Mouse (Mus musculus) Muller cell, postnatal 12 days (primary cell): Measurements from ENCODE around the gene Wdr49.

Experiments
- DNase-seq: peaks from one replicate; pipeline ENCODE4 v3.0.0-alpha.2; 2015; ENCODE audit errors: inconsistent ontology term

The Wdr49 gene

DNA sequence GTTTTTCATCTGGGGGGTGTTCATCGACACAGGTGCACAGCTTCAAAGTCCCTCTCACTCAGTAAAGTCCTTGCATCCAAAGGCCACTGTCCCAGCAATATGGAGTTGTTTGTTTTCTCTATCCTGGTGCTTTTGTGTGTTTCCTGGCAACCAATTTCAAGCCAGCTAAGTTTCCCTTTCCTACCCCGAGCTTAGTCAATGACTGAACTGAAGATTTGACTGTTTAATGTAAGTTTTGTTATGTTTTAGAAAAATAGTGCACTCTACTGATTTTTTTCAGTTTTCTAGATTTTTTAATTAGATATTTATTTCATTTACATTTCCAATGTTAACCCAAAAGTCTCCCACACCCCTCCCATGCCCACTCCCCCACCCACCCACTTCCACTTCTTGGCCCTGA is at the start of gene Wdr49:
Wdr49 (minus strand) TSS at position 101 of the 400 bp plus-strand sequence.
- no peak for DNase-seq

DNA sequence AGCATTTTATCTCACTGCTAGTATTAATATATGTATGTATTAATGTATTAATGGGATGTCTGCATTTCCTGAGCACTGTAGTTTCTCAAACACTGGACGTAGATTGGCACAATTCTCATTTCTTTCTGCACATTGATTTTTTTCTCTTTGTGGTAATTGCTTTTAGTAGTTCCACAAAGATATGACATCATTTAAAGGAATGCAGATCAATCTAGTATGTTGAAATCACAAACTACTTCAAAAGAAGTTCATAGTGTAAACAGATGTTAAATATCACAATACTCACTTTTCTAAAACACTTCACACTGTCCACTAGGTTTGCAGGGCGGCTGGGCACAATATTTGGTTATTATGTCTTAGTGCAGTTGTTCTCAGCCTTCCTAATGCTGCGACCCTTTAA is 49.1 kb upstream of the Wdr49 start:
- no peak for DNase-seq

DNA sequence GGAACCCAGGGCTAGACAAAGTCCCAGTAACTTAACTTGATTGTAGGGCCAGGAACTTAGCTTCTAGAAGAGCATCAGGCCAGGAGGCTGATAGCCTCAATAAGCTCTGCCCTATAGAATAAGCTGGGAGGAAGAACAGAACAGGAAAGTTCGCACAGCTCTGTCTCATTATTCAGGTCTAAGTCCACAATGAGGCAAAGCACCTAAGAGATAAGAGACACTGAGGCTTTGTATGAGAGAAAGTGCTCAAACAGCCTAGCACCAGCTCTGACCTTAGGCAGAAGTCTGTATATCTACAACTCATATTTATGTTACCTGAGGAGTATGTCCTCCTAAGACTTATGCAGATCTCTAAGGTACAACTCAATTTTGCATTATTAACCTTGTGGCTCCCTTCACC is 40.6 kb upstream of the Wdr49 start:
- no peak for DNase-seq

DNA sequence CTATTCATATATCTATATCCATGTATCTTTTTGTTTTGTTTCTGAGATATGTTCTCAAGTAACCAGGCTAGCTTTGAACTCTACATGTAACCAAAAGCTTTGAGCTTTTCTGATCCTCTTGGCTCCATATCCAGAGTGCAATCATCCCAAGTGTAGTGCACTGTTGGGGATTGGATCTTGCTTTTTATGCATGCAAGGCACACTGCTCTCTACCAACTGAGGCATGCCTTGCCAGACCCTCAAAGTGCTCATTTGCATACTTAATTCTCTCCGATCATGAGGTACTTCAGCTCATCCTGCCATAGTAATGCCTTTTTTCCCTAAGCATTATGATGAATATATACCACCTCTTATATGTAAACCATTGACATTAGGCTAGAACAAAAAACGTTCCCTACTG is 39.4 kb upstream of the Wdr49 start:
- DNase-seq, result no peak

DNA sequence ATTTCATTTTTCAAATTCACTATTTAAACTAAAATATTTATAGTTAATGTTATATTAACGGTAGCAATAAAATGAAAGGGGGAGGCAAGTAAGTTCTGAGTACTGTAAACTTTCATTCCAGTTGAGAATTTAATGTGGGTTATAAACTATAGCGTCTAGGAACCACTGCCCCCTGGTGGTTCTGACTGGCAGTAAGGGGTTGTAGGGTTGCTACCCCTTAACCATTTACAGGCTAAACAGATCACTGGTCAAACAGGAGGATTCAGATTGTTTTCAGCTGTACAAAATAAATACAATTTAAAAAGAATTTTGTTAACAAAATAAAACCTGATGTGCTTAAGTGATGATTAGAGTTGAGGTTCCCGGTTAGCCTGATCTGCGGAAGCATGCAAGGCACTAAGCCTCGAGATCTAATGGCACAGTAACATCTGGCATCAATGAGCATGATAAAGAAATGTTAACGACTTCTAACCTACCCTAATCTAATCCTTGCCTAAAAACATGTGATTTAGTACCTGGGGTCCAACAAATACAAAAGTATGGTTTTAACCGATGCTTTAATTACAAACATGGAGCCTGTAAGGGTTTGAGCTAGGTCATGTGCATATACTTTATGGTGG is 35.8 kb upstream of the Wdr49 start:
- DNase-seq, result no peak

DNA sequence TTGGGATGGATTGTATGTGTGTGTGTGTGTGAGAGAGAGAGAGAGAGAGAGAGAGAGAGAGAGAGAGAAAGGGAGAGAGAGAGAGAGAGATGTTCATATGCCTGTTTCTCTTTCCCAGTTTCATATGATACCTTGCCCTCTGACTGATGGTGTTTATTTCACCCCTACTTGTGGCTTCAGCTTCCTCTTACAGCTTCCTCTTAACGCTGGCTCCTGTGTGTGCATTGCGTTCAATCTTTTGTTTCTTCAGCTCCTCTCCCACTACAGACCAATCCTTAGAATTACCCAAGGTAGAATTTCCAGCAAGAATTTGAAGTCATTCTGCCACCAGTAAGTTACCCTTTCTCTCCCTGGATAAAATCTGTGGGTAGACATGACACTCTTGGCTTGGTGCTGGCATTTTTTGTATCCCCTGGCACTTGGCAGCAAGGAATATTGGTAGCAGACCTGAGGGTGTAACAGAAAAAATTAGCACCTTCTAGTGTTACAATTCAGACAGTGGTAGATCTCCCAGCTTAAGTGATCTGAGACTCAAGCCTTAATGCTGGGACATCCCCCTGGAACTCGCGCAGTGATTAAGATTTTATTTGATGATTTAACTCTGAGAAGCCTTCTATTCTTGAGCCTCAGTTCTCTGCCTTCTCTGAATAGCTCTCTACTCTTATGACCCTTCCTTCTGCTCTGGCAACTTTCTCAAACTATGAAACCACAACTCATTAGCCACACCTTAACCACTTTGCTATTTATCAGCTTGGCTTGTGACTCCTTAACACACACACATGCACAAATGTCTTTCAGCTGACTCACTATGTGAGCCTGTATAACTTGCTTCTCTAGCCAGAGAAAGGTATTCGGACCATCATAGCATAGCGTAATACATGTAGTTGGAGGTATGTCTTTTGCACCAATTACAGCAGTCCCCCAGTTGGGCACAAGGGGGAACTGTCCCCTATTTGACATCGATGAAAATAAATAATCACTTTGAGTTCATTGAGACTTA is 17.3 kb upstream of the Wdr49 start:
- DNase-seq, result peak; percentile 16

DNA sequence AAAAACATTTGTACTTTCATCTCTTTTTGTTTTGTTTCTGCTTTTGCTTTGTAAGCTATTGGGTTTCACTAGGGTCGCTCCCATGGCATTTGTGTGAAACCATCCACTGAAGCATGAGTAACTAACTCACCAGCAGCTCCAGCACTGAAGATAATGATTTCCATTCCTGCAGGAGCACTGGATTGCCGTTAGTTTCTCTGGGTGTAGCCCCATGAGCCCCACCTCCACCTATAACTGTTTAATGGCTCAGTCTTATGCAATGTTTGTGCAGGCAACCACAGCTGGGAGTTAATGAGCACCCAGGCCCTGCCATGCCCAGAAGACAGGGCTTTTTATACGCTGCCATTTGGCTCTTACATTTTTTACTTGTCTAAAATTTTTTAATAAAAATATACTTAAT is 11.0 kb upstream of the Wdr49 start:
- DNase-seq, result no peak

DNA sequence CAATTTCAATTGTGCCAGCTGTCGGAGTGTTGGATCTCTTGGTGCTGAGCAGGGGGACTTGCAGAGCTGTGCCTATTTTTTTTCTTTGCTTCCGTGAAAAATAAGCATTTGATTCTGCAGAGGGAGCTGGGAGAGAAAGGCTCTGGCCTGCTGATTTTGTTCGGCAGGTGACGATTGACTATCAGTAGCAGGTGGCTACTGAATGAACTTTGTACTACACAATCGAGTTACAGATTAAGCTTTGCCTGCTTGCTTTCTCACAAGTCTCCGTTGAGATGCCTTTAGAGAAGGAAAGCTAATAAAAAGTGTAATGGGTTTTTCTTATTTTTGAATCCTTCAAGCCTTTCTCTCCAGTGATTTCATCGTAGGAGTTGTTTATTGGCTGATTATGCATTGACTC is 6.8 kb downstream of the Wdr49 start:
- DNase-seq, result no peak

DNA sequence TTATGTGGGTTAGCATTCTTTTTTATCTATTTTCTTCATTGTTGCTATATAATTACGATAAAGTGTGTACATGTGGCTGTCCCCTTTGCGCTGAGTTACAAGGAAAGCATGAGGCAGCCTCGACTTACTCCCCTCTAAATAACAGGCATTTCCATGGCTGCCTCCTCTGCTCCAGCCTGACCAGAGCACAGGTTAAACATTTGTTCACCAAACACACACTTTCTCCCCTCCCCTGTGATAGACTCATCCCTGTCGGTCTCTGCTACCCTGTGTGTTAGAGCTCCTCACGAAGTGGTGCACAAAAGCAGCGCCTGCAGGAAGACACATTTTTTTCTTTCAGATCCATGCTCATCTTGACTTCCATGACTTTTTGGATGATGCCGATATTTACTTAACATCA is 7.3 kb downstream of the Wdr49 start:
- no peak for DNase-seq

DNA sequence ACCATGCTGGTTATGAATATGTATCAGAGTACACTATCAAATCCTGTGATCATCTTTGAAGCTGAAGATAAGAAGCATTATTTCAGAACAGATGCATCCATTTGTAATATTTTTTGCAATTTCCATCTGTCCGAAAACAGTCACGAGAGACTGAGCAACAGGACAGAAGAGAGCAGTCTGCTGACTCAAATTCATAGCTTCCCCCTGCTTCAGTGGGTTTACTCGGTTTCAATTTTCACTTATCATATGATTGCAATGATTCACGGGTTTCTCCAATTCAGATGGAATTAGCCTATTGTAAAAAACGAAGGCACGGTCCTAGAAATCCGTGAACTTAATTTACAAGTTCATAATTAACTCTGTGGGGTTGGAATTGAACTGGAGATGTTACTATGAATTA is 13.8 kb downstream of the Wdr49 start:
- no peak for DNase-seq

DNA sequence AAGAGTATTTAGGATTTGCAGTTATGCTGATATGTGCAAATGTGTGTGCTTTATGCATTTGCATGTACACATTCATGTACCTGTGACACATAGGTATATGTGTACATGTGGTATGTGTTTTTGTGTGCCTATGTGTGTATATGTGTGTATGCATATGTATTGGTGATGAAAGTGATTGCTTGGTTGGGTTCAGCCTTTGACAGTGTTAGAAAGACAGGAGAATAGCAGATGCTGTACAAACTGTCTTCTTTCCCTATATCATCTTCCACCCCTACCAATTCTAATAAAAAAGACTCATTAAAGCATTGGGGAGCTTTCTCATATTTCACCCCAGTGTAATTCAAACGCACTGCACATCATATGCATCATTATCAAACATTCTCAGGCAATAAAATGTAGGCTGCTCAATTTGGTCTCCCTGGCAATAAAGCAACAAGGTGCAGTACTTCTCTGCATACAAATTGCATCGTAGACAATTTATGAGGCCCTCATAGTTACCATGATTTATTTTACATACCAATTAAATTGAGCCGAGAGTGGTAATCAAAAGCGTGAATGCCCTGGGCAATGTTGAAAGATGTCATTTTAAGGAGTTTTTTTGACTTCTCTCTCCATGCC is 51.3 kb downstream of the Wdr49 start:
- DNase-seq, result no peak

DNA sequence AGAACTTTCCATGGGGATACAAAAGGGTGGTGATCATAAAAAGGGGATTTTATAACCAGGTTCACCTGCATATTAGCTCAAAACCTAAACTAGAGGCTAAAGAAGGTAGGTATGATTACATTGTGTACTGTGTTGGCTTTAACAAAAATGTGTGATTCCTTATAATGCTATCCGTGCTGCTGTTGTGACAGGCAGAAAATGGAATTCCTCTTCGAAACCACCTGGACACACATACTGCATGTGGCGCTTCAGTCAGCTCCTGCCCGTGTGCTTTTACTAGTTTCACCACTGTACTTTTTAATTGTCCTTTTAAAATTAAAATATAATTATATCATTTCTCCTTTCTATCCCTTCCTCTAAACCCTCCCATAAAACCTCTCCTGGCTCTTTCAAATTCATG is 86.0 kb downstream of the Wdr49 start:
- DNase-seq, result no peak

DNA sequence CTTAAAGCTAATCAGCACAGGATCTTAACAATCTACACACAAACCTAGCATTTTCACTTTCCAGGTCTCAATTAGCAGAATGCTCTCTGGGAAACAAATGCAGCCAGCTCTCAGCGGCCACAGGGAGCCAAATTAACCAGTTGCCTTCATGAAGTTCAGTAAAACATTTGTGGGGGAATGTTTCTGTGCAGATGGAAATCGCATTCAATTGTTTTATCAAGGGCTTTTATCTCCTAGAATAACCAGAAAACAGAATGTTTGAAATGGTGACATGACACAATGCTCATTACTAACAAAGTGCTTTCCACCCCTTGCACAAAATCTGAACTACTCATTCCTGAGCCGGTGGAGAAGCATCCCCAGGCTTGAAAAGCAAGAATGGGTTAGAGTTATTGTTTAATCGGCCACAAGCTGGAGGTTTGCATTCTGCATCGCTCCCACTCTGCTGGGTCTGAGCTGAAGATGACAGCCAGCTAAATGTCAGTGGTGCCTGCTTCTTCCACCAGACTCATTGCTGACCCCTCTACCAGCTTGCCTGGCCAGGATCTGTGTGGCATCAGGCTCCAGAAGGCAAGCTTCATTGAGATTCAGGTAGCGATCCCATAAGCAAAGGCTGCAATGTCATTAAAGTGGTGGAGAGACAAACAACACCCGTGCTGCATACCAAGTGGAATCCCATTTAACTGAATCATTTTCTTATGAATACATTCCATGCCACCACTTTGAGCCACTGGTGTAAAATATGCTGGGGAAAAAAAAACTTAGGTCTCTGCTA is 86.6 kb downstream of the Wdr49 start:
- peak; percentile 81 for DNase-seq

DNA sequence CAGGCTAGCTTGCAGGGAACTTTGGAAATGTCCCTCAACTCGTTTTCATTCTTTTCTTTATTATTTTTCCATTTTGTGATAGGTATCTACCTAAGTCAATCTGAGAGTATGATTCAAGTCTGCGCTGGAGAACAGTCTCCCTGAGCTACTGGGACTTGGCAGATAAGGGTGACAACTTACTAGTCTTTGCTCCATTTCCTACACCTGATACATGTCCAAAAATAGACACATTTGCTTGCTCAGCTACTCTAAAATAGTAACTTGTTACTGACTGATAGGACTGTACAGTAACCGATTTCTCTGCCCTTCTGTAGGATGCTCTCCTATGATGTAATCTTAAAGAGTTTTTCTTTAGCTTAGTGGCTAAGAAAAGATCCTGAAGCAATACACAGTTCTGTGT is 87.5 kb downstream of the Wdr49 start:
- no peak for DNase-seq

DNA sequence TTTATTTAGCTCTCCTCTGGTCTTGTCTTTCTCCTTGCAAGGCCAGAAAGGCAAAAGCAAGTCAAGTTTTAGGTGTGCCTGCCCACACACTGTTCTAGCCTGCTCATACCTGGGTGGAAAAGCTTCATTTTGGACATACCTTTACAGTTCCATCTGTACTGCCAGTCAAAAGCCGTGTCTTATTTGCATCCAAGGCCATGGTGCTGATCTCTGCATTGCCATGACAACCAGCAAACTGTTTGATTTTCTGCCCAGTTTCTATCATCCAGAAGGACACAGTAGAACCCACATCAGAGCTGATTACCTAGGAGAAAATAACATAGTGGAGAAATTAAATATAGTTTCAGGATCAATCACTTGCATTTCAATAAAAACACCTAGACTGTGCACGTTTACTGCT is 100.2 kb downstream of the Wdr49 start:
- DNase-seq, result no peak

DNA sequence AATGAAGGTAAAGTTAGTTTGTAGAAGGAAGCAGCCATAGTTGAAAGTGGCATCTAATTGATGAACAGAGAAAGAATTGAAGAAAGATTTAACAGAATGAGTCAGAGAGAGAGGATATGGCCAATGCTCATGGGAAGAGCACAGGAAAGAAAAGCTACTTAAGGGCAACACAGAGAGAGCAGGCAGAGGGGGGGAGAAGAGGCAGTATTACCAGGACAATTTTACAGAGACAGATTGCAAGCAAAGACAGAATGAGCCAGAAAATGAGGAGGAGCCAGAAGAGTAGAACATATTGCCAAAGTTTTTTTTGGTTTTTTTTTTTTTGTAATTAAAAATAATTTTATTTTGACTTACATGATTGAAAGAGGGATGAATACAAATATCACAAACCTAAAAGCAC is 128.0 kb downstream of the Wdr49 start:
- DNase-seq, result no peak

DNA sequence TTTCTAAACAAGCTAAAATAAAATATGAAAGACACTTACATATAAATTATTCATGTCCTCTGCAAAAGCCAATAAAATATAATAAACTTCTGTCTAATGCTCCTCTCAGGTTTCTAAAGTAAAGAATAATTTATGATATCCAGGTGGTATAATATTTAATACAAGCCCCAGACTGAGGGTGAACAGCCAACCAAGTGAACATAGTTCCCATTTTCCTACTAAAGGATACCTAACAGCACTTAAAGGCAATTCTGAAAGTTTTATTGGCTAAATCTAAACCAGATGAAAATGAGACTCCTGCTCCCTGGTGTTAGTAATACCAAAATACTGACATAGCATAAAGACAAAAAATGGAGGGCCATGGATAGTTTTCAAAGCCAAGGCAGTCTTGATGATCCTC is 144.8 kb downstream of the Wdr49 start:
- no peak for DNase-seq

DNA sequence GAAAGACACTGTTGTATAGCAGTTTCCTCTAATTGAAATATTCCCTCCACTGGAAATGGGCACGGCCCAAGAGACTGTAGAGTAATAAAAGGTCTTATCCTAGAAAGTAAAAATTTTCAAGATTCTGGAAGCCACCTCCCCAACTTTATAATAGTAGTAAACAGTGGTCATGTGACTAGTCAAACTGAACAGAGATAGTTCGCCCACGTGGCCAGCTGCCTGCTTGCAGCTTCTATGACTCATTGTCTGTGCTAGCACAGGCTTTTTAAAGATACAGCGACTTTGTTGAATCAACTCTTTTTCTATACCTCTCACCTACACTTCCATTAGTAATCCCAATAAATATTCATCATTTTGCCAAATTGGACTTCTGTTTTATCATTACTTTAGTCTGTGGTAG is 161.0 kb downstream of the Wdr49 start:
- no peak for DNase-seq

DNA sequence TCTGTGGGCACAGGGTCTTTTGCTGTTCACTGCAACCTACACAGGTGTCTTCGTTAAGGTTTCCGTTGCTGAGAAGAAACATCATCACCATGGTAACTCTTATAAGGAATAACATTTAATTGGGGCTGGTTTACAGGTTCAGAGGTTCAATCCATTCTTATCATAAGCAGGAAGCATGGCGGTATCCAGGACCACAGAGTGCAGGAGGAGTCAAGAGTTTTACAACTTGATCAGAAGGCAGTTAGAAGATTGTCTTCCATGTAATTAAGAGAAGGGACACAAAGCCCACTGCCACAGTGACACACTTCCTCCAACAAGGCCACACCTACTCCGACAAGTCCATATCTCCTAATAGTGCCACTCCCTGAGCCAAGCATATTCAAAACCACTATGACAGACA is 173.1 kb downstream of the Wdr49 start:
- DNase-seq, result no peak

DNA sequence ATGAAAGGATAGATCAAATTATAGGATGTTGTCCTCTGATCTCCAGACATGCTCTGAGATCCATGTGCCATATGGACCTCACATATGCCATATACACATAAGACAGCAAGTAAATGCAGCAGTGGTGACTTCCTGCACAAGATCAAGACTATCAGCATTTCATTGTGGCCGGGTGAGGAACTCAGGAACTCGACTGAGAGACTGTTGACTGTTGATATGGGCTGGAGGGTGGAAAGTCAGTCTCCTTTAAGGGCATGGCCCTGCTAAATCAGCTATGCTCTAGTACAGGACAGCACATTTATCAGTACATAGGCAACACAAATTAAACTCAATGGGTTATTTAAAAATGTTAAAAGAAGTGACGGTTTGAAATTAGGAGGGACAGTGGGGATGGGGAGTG is 173.7 kb downstream of the Wdr49 start:
- no peak for DNase-seq

DNA sequence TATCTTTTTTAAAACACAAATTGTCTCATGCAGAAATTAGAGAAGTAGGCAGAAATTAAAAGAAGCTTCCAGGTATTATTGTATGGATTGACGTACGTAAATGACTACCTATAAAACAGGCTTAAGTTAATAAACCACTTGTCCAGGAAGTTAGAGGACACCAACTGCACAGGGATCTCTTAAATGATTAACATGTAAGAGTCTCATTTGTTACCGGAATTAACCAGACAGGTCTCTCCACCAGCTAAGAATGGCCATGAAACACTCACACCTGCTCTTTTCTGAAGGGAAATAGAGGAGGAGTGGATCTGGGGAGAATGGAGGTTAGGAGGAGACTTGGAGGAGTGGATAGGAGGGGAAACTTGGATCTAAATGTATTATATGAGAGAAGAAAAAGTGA is 176.4 kb downstream of the Wdr49 start:
- no peak for DNase-seq

DNA sequence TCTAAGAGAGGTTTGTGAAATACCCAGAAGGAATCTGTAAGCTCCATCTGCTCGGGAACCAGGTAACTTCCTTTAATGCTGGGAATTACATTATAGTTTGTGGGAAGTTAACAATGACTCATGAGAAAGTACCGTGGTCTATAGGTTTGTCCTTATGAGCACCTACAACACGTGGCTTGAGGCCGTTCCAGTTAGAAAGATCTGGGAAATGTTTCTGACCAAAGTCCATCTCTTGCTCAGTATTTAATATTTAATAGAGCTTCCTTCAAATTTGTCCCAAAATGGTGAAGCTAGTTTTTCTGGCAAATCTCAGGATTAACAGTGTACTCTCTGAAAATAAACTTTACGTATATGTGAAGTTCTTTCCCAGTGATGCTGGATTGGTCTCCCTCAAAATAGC is 177.3 kb downstream of the Wdr49 start:
- DNase-seq, result no peak
